Mouse (Mus musculus): ENCODE measurements around the gene Ltbr. TPM values are rescaled to one million over a fixed set of nuclear protein-coding genes. Genes with fewer than 3 reads are reported as not detected.
"Not testable (repeated sequence)": the region's sequence is repeated elsewhere in the genome, so short reads cannot be mapped to it uniquely, and the experiment has no call there.

Gene Ltbr
- polyA plus RNA-seq, 1 experiment from 2014 or later = 40.4 TPM

DNA sequence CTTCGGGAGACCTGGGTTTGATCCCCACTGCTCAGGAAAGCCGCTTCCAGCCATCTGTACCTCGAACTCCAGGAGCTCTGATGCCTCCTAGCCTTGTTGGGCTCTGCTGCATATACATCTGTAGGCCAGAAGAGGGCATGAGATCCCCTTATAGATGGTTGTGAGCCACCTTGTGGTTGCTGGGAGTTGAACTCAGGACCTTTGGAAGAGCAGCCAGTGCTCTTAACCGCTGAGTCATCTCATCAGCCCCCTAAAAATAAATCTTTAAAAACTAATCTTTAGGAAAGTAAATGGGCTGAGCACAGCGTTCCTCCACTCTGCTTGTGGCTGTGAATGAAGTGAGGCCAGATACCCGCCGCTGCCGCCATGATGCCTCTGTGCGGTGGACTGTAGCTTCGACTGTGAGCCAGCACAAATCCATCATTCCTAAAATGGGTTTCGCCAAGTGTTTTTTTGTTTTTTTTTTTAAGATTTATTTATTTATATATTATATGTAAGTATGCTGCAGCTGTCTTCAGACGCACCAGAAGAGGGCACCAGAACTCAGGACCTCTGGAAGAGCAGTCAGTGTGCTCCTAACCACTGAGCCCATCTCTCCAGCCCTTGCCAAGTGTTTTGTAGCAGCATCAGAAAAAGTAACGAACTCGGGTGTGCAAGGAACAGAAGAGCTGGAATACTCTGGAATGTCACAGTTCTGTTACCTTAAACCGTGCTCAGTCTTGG, 38.7 kb downstream of the Ltbr start:
- Histone ChIP-seq H3K9me3 (no peaks in the 10 kb centered on the region), H3K4me1 (peaks cover 4% of the 10 kb centered on the region; the same call in 1 of the 2 replicates), H3K27me3 (ENCODE audit: insufficient read depth, poor library complexity, severe bottlenecking) (peaks cover 16% of the 10 kb centered on the region; the same call in 1 of the 2 replicates), H3K27ac (no peak overlapping the region), H3K4me3 (no peak overlapping the region), H3K36me3 (no peaks in the 10 kb centered on the region)
- 58% methylated on average over 15 of the region's 15 CpGs for whole genome bisulfite sequencing
- no peak for DNase-seq (ENCODE audit: low spot score)

DNA sequence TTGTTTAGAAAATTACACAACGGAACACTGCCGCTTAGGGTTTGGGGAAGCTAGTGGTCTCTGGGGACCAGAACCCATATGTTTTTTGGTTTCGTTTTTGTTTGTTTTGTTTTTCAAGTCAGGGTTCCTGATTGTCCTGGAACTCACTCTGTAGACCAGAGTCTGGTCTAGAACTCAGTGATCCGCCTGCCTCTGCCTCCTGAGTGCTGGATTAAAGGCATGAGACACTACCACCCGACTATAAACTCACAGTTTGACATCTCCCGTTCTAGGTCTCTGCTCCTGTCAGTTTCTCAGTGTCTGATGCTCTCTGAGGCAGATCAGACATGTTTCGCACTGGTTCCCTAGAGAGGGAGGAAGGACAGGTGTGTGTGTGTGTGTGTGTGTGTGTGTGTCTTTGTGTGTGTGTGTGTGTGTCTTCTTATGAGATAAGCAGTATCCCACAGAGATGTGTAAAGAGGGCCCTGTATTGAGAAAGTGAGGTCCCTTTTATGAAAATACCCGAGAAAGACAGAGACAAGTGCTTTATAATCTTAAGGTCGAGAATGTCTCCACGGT, 41.4 kb downstream of the Ltbr start:
- Histone ChIP-seq H3K27ac (peak overlapping the region; percentile 77), H3K27me3 (ENCODE audit: insufficient read depth, poor library complexity, severe bottlenecking) (peaks cover 16% of the 10 kb centered on the region; the same call in 1 of the 2 replicates), H3K4me1 (peaks cover 4% of the 10 kb centered on the region; the same call in 1 of the 2 replicates), H3K36me3 (no peaks in the 10 kb centered on the region), H3K4me3 (no peak overlapping the region), H3K9me3 (no peaks in the 10 kb centered on the region)
- WGBS = 77% methylated on average over 10 of the region's 10 CpGs
- DNase-seq (ENCODE audit: low spot score) = no peak

DNA sequence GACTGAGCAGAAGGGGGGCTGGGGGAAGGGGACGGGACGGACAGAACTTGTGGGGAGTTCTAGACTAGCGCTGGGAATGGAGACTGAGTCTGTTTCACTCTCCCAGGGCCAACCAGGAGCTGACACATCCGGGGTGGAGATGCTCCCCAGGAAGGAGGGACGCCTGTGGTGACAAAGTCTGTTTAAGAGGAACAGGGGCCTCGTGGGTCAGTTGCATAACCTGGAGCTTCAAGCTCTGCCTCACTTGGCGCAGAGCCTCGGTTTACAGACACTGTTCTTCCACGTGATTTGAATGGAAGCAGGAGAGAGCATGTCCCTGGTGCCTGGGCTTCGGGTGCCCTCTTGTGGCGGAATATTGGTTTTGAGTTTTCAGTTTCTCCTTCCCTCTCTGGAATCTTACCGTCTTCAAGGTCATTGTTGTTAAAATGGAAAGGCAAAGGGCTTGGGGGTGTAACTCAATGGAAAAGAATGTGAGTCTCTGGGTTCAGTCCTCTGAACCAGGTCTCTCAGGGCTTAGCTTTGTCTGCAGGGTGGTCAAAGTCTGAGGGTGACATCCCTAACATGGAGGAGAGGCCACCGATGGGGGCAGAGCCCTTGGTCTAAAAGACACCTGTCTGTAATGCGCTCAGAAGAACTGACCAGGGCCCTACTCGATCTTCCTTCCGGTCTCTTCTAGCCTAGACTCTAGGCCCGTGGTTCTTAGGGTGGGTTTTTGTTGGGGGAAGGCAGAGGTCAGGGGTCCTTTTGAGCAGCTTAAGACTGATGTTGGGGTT, 42.0 kb downstream of the Ltbr start:
- Histone ChIP-seq H3K27ac (peak overlapping the region; percentile 77), H3K9me3 (no peaks in the 10 kb centered on the region), H3K4me1 (peaks cover 4% of the 10 kb centered on the region; the same call in 1 of the 2 replicates), H3K27me3 (ENCODE audit: insufficient read depth, poor library complexity, severe bottlenecking) (peaks cover 16% of the 10 kb centered on the region; the same call in 1 of the 2 replicates), H3K36me3 (no peaks in the 10 kb centered on the region), H3K4me3 (peak overlapping the region; percentile 27)
- 18% methylated on average over 17 of the region's 17 CpGs for WGBS
- DNase-seq (ENCODE audit: low spot score) = peak; percentile 93

DNA sequence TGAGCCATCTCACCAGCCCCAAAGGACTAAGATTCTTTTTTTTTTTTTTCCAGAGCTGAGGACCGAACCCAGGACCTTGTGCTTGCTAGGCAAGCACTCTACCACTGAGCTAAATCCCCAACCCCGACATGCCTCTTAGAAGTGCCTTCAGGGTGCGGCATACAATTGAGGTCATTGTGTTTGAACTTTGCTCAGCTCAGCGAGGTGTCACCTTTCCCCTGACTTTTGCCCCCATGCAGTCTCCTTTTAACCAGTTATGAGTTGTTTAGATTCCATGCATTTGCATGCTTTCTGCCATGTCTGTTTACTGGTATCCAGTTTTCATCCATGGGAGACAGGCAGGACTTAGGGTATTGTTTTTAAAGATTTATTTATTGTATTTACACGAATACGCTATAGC, 44.9 kb downstream of the Ltbr start:
- H3K9me3 ChIP-seq = no peaks in the 10 kb centered on the region
- no peak overlapping the region for H3K27ac ChIP-seq
- DNase-seq (ENCODE audit: low spot score) = no peak
- H3K27me3 ChIP-seq (ENCODE audit: insufficient read depth, poor library complexity, severe bottlenecking) = peaks cover 16% of the 10 kb centered on the region; the same call in 1 of the 2 replicates
- no peak overlapping the region for H3K4me3 ChIP-seq
- H3K4me1 ChIP-seq = peaks cover 4% of the 10 kb centered on the region; the same call in 1 of the 2 replicates
- WGBS = 48% methylated on average over 6 of the region's 6 CpGs
- H3K36me3 ChIP-seq = no peaks in the 10 kb centered on the region

DNA sequence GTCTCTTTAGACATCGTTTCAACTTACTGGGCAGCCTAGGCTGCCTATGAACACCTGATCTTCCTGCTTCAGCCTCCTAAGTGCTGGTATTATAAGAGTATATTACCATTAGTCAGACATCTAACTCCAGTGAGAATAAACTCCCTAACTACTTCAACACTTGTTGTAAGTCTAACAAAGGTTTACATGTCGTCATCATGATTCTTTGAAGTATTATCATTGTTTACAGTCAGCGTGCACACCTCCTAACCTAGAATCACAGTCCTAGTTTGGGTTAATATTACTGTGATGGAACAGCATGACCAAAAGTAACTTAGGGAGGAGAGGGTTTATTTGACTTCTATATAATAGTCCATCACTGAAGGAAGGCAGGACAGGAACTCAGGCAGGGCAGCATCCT, 46.2 kb downstream of the Ltbr start:
- peaks cover 4% of the 10 kb centered on the region; the same call in 1 of the 2 replicates for H3K4me1 ChIP-seq
- no peaks in the 10 kb centered on the region for H3K36me3 ChIP-seq
- no peaks in the 10 kb centered on the region for H3K9me3 ChIP-seq
- H3K4me3 ChIP-seq = no peak overlapping the region
- peaks cover 10% of the 10 kb centered on the region; the same call in 1 of the 2 replicates for H3K27me3 ChIP-seq (ENCODE audit: insufficient read depth, poor library complexity, severe bottlenecking)
- 83% methylated on average over 3 of the region's 3 CpGs for WGBS
- H3K27ac ChIP-seq = no peak overlapping the region
- DNase-seq (ENCODE audit: low spot score) = no peak

DNA sequence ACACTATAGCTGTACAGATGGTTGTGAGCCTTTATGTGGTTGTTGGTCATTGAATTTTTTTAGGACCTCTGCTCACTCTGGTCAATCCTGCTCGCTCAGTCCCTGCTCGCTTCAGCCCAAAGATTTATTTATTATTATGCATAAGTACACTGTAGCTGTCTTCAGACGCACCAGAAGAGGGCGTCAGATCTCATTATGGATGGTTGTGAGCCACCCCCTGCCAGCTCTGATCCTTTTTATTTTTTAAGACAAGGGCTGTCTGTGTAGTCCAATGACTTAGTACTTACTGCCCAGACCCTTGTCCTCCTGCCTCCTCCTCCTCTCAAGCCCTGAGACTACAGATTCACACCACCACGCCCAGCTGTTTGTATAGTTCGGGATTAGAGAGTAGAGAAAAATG, 47.1 kb downstream of the Ltbr start:
- 70% methylated on average over 6 of the region's 6 CpGs for WGBS
- H3K9me3 ChIP-seq; H3K27ac ChIP-seq; H3K4me3 ChIP-seq; H3K4me1 ChIP-seq; H3K36me3 ChIP-seq; DNase-seq (ENCODE audit: low spot score): not testable (repeated sequence)
- H3K27me3 ChIP-seq (ENCODE audit: insufficient read depth, poor library complexity, severe bottlenecking) = peaks cover 10% of the 10 kb centered on the region; the same call in 1 of the 2 replicates

DNA sequence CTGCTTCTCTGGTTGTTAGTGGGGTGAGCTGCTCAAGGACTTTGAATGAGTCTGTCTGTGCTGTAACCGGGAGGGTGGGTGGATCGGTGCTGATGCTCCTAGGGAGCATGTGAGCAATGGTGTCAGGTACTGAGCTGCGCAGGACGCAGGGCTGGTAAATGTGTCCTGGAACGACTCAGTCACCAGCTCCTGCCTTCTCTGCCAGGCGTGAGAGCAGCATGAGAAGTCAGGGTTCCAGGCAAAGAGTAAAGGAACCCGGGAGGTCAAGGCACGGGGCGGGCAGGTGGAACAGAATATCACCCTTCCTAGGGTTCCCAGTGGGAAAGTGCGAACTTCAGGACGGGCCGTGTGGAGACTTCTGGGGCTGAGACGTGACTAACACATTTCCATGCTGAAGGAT, 47.6 kb downstream of the Ltbr start:
- no peak for DNase-seq (ENCODE audit: low spot score)
- H3K4me1 ChIP-seq = no peaks in the 10 kb centered on the region
- no peak overlapping the region for H3K4me3 ChIP-seq
- H3K27me3 ChIP-seq (ENCODE audit: insufficient read depth, poor library complexity, severe bottlenecking) = peaks cover 10% of the 10 kb centered on the region; the same call in 1 of the 2 replicates
- H3K36me3 ChIP-seq = no peaks in the 10 kb centered on the region
- H3K9me3 ChIP-seq = no peaks in the 10 kb centered on the region
- no peak overlapping the region for H3K27ac ChIP-seq
- 65% methylated on average over 13 of the region's 13 CpGs for WGBS

DNA sequence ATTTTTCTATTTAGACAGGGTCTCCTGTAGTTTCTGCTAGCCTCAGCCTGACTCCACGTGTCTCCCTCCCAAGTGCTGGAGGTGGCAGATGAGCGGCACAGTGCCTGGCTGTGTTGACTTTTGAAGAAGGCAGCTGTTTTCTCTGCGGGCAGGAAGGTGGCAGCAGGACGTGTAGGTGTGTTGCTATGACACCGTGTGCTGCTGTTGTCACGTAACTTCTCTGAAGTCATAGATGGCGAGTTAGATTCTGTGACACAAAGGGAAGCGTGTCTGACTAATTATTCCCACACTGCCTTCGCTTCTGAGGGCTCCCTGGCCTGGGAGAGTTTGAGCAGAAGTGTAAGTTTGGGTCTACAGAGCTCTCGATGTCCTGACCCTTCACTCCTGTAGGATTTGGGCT, 48.4 kb downstream of the Ltbr start:
- H3K4me1 ChIP-seq = no peaks in the 10 kb centered on the region
- no peaks in the 10 kb centered on the region for H3K9me3 ChIP-seq
- no peaks in the 10 kb centered on the region for H3K36me3 ChIP-seq
- no peak overlapping the region for H3K4me3 ChIP-seq
- 52% methylated on average over 10 of the region's 10 CpGs for WGBS
- peaks cover 2% of the 10 kb centered on the region; the same call in 1 of the 2 replicates for H3K27me3 ChIP-seq (ENCODE audit: insufficient read depth, poor library complexity, severe bottlenecking)
- no peak for DNase-seq (ENCODE audit: low spot score)
- H3K27ac ChIP-seq = no peak overlapping the region

DNA sequence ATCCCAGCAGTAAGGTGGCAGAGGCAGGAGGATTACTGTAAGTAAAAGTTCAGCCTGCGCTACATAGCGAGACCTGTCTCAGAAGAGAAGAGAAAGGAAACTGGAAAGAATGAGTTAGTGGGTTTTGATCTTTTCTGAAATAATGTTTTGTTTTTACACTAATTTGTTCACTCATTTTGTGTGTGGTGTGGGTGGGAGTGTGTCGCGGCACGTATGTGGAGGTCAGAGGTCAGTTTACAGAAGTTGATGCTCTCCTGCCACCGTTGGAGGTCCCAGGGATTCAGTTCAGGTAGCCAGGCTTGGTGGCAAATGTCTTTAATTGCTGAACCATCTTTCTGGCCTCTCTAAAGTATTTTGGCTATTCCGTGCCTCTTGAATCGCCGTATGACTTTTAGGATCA, 49.5 kb downstream of the Ltbr start:
- Histone ChIP-seq H3K27me3 (ENCODE audit: insufficient read depth, poor library complexity, severe bottlenecking) (no peaks in the 10 kb centered on the region), H3K4me1 (no peaks in the 10 kb centered on the region), H3K4me3 (no peak overlapping the region), H3K9me3 (no peaks in the 10 kb centered on the region), H3K27ac (no peak overlapping the region), H3K36me3 (no peaks in the 10 kb centered on the region)
- DNase-seq (ENCODE audit: low spot score) = no peak
- 86% methylated on average over 9 of the region's 9 CpGs for WGBS

DNA sequence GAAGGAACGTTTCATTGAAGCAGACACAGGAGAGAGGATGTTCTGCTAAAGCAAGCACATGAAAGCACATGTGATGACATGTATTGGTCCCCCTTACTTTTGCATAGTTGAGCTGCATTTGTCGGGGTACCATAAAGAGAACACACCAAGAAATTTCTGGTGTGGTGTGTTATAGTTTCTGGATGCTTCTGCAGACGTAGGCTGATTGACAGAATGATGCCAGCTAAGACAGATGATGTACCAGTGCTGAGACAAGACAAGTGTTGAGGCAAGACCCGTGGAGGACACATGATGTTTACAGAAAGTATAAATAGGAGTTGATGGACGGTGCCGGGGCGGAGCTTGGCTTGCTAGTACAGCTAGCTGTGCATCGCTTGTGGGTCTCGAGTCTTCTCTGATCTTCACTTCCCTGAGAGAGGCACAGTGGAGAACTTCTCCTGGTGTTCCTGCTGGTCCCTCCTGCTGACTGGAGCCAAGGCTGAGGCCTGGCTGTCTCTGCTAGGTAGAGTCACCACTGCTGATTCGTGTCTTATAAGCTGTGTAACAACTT, 53.6 kb downstream of the Ltbr start:
- Histone ChIP-seq H3K4me3 (no peak overlapping the region), H3K4me1 (no peaks in the 10 kb centered on the region), H3K27ac (no peak overlapping the region), H3K36me3 (no peaks in the 10 kb centered on the region), H3K27me3 (ENCODE audit: insufficient read depth, poor library complexity, severe bottlenecking) (no peaks in the 10 kb centered on the region), H3K9me3 (no peaks in the 10 kb centered on the region)
- WGBS = 79% methylated on average over 10 of the region's 10 CpGs
- DNase-seq (ENCODE audit: low spot score) = peak; percentile 74

All from heart, embryonic 10.5 days (tissue).